Mouse (Mus musculus) small intestine, adult 2 months (tissue): Measurements from ENCODE around the gene Rwdd2b.

Source experiments
- CTCF ChIP-seq: fragments of 200-500 bp; IDR thresholded peaks from 2 replicates; pipeline ENCODE4 v1.5.1; 2012; ENCODE audit warnings: low read depth, mild to moderate bottlenecking, control low read depth, inconsistent platforms, low read length, moderate library complexity, mixed read lengths; ENCODE audit not compliant: insufficient replicate concordance, insufficient read length; ENCODE audit errors: extremely low read depth
- POLR2A ChIP-seq: fragments of 200-500 bp; IDR thresholded peaks from 2 replicates; pipeline ENCODE4 v1.6.1; 2012; ENCODE audit warnings: low read depth, mild to moderate bottlenecking, control low read depth, inconsistent platforms, low read length, moderate library complexity

- TF ChIP-seq CTCF (no peak), POLR2A (no peak)
Measured at GRCm38 (mm10) chr16:87444071-87444470, 3.7 kb upstream of the Rwdd2b start.
